Mouse (Mus musculus): ENCODE results near the gene Slc7a15.

Gene Slc7a15

DNA sequence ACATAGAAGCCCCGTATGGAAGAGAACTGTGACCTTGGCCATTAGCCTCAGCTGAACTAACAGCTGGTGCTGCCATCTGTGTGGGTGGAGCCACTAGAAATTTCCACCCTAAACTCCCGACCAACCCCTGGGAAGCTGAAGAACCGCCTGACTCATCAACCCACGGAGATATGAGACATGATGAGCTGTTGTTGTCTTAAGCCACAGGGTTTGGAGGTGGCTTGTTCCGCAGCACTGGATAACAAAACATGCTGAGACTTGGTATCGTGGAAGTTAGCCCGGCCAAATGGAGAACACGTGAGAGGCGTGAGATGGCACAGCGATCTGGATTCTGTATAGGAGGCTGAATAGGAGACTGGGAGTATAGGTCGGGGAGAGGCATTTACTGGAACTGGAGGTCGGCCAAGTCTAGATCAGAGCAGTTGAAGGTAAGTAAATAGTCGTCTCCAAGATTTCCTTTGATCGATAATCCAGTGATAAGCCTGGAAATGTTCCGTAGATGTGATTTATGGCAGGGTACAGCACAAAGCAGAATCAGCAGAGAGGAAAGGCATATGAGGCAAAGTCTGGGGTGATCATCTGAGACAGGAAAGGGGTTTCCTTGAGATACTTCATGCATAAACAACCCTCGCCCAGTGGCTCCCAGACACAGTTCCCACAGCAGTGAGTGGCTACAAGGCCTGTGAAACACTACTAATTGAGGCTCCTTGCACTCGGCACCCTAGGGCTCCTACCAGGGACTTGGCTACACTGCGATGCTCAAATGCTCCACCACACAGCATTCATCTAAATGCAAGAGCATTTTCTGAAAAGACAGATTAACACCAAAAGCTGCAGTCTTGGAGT, 87.6 kb downstream of the Slc7a15 start:
- in situ Hi-C loops (cut with MboI; ENCODE audit: low sequenced_read_pairs), result no loop called here

DNA sequence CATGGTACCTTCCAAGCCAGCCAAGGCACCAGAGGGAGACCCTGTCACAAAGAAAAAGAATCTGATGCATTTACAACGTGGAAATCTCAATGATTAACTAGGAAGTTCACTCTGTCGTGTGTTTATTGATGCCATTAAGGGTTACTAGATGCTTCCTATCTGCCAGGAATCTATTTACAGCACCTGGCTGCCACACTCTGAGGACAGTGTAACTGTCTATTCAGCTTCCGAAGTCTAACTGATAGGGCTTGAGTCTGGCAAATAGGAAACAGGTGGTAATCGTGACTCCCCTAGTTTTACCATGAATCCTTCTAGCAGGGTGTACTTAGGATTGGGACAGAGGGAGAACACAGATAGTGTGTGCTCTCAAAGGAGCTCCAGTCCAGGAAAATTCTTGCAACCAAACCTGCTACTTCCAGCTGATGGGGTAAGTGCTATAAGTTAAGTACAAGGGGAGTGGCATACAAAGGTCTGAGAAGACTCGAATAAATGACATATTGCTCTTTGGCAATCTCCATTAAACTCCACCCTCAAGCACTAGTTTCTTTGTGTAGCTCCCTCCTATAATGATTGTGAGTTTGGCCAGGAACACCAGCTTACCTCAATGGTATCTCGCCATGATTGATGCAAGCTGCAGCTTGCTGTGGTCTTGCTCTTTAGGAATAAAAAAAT, 88.4 kb downstream of the Slc7a15 start:
- in situ Hi-C loops (cut with MboI; ENCODE audit: low sequenced_read_pairs), result no loop called here

DNA sequence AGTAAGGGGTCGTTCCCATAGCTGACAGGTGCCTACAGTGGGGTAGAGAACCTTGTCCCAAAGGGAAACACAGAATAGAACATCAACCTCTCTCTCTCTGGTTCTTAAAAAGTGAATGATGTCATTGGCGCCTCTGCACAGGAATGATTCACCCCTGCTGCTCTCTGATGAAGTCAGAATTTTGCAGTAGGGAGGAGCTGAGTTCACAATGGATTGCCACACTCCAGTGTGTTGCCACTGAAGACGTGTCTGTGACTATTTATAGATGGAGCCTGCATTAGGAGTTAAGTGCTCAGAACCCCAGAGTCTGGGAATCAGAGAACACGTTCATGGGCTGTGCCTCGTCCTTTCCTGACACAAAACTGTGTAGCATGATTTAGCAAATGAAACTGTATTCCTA, 89.2 kb downstream of the Slc7a15 start:
- in situ Hi-C loops (cut with MboI; ENCODE audit: low sequenced_read_pairs), result loop anchor here (5.0 kb wide), 1 partner anchor 187 kb away; no protein-coding TSS in a partner anchor

DNA sequence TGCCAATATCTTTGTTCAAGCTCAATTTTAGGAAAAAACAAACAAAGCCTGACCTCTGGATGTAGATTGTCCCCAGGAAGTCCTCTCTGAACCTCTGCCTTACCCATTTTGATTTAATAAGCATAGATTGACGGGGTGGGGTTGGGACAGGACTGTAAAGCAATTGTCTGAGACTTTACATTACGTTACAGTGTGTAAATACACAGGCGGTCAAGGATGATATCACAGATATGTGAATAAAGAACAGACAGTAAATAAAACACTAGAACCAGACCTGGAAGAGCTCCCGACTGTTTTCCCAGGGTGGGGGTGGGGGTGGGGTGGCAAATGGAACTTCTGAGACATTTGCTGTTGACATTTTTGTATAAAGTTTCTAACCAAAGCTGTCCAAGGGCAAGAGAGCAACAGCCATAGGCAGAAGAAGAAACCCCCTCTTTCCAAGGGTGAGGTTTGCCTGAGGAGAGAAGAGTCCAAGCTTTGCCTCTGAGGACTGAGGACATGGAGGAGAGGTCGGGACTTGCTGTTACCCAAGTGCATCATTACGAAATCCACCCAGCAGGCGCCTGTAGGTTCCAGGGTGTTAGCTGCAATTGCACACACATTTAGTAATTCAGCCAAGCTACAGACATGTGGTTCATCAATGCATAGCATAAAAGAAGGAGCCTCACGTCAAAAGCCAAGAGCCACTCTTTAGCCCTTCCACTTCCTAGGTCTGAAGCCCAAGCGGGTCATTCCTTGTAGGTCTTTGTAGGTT, 91.7 kb downstream of the Slc7a15 start:
- in situ Hi-C loops (cut with MboI; ENCODE audit: low sequenced_read_pairs), result loop anchor here (5.0 kb wide), 1 partner anchor 185 kb away; no protein-coding TSS in a partner anchor

DNA sequence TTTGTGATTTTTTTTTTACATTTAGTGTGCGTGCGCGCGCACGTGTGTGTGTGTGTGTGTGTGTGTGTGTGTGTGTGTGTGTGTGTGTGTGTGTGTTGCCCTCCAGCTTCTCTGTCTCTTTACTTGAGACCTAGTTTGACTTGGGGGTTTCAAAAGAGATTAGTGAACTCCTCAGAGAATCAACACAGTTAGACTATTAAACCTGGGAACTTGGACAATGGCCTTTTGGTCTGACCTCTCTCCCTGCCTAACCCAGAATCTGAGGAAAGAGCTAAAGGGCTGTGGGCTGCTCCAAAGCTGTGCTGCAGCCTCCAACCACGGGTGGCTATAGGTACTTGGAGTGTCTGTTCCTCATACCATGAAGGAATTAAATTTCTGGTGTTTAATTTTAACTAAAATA, 94.7 kb downstream of the Slc7a15 start:
- in situ Hi-C loops (cut with MboI; ENCODE audit: low sequenced_read_pairs), result no loop called here

DNA sequence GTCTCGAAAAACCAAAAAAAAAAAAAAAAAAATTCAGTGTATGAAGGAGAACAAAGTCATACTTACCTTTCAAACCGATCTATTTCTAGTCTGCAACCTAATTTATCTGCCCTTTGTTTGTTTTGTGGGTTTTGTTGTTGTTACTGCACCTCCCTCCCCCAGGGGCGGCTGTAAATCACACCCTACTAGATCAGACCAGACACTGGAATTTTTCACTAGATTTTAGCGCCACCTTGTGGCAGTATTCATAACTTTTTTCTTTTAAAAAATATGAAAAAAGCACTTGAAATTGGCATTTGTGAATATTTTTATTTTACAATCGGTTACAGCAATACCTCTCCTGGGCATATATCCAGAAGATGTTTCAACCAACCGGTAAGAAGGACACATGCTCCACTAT, 96.3 kb downstream of the Slc7a15 start:
- in situ Hi-C loops (cut with MboI; ENCODE audit: low sequenced_read_pairs), result no loop called here

DNA sequence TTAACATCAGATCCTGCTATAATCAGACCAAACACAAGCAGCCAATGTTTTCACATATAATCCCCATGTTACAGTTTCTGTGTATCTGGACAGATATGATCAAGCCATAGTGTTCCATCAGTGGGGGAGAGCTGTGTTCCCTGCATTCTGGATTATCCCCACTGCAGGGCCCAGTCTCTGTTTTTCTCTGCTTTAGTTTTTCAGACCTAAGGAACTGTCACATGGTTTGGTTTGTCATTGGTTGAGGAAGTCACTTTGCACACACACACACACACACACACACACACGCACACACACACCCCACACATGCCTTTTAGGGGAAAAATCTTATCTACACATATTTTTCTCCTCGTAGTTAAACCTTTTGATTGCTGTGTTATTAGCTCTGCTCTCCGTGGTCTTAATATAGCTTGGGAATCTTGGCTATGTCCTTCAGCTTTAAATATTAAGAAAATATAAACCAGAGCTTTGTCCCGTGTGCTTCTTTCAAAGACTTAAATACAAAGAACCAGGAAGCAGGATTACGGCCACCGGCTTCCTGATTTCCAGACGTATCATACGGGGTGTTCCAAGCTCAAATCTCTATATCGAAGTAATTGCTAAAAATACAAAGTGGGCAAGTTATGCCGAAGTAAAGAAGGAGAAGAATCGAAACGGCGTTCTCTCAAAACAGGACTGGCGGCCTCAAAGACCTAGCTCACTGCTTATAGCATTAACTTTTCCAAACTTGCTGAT, 97.1 kb downstream of the Slc7a15 start:
- in situ Hi-C loops (cut with MboI; ENCODE audit: low sequenced_read_pairs), result no loop called here

DNA sequence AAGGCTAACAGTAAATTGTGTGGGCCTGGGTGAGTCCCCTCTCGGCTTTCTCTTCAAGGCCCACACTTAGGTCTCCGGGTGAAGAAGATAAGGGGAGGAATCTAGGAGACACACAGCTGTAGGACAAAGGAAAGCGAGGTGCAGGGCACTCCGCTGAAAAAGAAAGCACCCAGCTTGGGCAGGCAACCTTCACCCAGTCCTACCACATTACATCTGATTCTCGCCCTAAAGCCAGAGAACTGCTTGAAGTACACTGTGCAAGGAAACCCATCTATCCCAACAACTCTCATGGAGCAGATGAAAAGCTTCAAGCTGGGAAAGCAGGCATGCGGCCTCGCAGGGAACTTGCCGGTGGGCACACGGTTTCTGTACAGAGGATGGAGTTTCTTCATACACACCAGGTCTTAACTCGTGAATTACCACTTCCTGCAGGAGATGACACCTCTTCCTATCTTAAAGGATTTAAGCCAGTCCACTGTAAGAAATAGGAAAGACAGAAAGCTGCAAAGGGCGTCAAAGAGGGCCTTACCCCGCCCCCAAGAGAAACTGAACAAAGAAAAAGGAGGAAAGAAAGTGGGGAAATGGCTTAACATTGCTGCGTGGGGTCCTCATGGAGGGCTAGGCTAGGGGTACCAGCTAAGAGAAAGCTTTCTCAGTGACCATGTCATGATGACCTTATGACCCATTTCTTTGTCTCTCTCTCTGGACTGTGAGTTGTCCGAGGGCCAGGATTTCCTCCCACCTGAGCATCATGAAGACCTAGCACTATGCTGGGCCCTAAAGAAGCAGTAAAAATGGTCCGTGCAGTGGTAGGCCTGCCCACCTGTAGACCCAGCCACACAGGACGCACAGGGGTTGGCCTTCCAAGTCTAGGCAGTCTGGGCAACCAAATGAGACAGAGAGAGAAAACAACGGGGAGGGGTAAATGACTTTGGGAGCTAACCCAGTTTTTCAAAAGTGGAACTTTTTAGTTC, 98.0 kb downstream of the Slc7a15 start:
- in situ Hi-C loops (cut with MboI; ENCODE audit: low sequenced_read_pairs), result no loop called here

DNA sequence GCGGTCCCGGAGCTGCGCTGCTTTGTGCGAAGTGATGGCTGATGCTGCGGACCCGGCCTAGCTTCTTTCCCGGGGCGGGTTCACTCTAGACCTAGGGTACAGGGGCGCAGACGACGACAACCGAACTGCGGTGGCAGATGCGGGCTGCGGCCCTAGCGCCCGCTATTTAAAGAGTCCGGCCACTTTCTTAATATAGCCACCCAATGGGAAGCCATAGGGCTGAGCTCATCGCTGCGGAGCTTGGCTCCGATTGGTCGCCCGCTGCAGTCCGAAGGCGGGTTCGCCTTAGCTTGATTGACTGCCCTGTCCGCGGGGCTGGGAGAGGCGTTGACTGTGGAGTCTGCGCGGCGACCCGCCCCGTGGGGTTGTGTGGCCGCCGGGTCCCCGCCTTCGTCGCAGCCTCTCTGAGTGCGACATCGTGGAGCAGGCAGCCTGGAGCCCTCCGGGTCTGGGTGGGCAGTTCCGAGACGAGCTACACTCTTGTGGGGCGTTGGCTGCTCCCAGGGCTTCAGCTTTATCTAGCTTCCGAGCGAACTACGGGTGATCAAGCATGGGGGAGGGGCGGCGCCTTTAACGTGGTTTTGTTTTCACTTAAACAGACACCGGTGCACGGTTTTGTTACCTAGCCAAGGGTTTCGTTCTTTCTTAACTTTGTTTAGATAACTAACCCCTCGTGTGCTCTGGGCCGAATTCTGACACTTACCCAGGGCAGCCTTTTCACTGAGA, 98.8 kb downstream of the Slc7a15 start, which contains the start of gene Rhob:
Gene Rhob, minus strand, starts transcription at position 139 of the 726 bp plus-strand sequence.
- in situ Hi-C loops (cut with MboI; ENCODE audit: low sequenced_read_pairs), result no loop called here

DNA sequence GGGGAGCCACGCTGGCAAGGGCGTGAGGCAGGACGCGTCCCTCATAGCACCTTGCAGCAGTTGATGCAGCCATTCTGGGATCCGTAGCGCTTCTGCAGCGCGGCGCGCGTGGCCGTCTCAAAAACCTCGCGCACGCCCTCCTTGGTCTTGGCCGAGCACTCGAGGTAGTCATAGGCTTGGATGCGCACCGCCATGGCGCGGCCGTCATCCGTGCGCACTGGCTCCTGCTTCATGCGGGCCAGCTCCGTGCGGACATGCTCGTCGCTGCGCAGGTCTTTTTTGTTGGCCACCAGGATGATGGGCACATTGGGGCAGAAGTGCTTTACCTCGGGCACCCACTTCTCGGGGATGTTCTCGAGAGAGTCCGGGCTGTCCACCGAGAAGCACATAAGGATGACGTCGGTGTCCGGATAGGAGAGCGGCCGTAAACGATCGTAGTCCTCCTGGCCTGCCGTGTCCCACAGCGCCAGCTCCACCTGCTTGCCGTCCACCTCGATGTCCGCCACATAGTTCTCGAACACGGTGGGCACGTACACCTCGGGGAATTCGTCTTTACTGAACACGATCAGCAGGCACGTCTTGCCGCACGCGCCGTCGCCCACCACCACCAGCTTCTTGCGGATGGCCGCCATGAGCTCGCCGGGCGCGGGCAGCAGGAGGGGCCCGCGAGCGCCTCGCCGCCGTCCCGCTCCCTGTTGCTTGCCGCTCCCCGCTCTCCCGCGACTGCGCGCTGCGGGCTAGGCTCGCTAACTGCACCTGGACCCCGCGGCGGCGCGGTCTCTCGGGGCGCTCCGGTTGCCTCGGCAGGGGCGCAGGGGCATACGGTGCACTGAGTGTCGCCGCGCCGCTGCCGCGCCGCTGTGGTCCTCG, 99.6 kb downstream of the Slc7a15 start:
- in situ Hi-C loops (cut with MboI; ENCODE audit: low sequenced_read_pairs), result no loop called here

DNA sequence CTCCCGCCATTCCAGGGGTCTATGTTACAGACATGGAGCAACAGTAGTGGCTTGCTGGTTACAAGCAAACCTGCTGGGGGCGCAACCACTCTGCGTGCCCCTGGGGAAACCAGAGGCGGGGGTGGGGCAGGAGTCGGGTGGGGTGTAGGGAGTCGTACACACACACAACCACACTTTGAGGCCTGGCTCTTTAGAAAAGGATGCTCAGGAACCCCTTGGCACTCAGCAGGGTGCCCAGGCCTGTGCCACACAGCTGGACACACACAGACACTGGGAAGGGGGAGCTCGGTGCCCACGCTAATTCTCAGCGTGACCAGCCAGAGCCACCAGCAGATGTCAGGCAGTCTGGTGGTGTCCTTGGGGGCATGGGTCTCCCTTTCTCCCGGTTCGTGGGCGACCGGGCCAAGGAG, 100.3 kb downstream of the Slc7a15 start:
- in situ Hi-C loops (cut with MboI; ENCODE audit: low sequenced_read_pairs), result no loop called here

DNA sequence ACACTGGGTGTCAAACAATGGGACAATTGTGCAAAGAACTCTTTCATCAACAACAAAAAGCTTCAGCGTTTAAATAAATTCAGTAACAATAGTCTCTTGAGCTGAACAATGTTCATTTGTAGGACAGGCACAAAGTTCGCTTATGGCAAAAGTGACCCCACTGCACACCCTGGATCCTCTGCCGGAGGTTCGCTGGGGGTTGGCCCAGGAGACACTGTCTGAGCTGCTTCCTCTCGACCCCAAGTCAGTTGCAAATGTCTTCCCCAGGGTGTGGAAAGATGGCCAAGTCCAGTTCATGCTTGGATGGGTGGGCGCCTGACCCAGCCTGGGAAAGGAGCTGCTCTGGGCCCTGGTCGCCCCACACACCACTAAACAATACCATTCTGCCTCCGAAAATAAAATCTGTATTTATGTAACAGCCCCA, 100.7 kb downstream of the Slc7a15 start:
- in situ Hi-C loops (cut with MboI; ENCODE audit: low sequenced_read_pairs), result no loop called here

DNA sequence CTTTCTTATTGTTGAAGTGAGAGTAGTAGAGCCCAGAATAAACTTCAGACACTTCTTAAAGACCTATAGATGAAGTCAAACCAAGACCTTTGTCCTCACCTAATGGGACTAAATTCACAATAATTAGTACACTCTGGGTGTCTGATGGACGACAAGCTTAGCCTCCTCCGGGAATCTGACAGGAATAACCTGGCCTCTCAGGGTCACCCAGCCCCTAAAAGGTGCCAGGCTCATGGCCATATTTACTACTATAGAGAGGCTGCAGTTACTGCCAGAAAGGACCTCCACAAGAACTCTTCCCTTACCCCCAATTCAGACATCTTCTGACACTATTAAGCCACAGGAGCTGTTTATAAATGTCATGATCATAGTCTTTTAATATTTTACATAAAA, 101.6 kb downstream of the Slc7a15 start:
- in situ Hi-C loops (cut with MboI; ENCODE audit: low sequenced_read_pairs), result no loop called here

DNA sequence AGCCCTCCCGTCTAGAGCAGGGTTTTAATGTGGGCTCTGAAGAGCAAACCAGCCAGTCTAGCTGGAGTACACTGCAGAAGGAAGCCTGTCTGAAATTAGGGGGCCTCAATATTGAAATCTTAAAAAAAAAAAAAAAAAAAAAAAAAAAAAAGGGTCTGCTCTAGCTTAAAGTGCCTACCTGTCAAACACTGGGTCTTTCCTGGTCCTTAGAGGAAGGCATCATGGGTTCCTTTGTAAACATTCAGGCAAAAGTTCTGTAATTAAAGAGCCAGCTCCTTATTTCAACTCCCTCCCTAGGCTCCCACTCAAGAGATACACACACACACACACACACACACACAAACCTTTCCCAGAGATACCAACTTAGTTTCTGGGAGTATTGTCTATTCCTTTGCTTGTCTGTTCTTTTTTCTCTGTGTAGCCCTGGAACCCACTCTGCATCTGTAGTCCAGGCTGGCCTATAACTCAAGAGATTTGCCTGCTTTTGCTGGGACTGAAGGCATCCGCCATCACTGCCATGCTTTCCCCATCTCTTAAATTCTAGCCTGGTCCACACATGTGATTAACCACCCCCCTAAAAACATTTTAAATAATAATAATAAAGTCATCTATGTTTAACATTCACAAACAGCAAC, 102.1 kb downstream of the Slc7a15 start:
- in situ Hi-C loops (cut with MboI; ENCODE audit: low sequenced_read_pairs), result no loop called here

DNA sequence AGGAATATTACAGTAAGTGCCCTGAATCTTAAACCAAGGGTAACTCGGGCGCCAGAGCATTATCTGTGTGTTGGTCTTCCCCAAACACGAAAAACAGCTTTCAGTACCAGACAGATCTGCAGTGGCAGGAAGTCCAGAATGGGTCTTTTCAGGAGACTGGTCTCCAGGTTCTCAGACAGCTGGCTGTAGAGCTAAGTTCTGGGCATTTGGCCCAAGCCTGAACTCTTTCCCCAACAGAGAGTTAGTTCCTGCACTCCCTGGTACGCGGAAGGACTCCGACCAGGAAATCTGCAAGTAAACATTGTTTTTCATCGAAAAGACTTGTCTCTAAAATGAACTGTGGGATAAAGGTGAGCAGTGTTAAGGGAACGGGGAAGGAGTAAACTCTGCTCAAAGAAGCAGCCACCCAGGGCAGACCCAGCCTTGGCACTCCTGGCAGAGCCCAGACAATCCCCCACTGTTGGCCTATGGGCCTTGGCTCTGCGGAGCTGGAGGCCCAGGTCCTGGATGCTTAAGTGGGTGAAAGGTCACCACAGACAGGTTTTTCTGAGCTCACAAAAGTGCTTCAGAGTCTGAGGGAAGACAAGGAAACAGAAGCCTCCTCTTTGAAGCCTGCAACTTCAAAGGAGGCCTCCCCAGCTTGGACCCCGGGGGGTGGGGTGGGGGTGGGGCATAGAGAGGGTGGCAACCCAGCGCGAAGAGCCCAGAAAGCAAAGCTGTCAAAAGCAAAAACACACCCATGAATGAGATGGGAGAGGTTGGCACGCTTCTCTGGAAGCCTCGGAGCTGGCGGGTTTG, 102.8 kb downstream of the Slc7a15 start:
- in situ Hi-C loops (cut with MboI; ENCODE audit: low sequenced_read_pairs), result no loop called here

DNA sequence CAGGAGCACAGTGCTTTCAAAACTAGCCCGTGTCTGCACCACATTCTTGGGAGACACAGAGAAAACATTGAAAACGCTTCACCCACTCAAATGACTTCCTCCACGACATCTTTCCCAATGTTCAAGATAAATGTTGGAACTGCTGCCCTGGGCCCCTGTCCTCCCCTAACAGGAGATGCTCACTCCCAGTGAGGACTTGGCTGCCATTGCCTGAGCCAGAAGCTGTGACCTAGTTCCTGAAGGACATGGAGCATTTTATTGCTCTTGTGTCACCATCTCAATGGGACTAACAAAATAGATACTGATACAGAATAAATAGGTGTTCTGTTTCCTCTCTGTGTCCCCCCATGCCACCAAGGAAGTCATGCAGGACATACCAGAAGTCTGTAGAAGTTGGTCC, 104.2 kb downstream of the Slc7a15 start:
- in situ Hi-C loops (cut with MboI; ENCODE audit: low sequenced_read_pairs), result no loop called here

DNA sequence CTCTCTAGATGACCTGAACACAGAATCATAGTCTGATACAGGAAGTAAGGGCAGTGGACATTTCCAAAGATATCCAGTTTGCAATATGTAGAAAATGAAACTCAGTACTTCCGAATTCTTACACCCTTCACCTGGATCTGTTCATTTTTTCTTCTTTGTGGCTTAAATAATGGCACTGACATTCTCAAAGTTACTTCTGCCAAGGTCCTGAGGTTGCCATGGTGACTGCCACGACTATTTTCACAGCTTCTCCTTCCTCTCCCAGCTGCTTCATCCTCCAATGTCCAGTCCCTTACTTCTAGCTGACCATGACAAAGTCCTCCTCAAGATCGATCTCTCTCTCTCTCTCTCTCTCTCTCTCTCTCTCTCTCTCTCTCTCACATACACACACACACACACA, 105.5 kb downstream of the Slc7a15 start:
- in situ Hi-C loops (cut with MboI; ENCODE audit: low sequenced_read_pairs), result no loop called here

Measured in CH12F3 (cell line).